Mouse (Mus musculus) hindbrain, embryonic 16.5 days (tissue): ENCODE measurements around the gene Acsl3. TPM values are rescaled to one million over a fixed set of nuclear protein-coding genes. Genes with fewer than 3 reads are reported as not detected.

ENCODE experiments used
- ATAC-seq: fragments of 200-750 bp; cut with Nextera tagmentation; 2 replicates; pipeline ENCODE4 v1.8.0; 2017; ENCODE audit warnings: moderate TSS enrichment, moderate library complexity
- H3K27ac ChIP-seq: fragments of 300-500 bp; sonication (generic); 2 replicates; pipeline ENCODE4 v1.5.1; 2014; ENCODE audit warnings: low read depth, mild to moderate bottlenecking, control low read depth, low read length, moderate library complexity
- H3K27me3 ChIP-seq: fragments of 300-500 bp; sonication (generic); replicated peaks from 2 replicates; pipeline ENCODE4 v1.6.1; 2014; ENCODE audit warnings: low read length; ENCODE audit not compliant: control insufficient read depth, insufficient read depth
- H3K36me3 ChIP-seq: fragments of 300-500 bp; sonication (generic); 2 replicates; pipeline ENCODE4 v1.6.1; 2014; ENCODE audit warnings: mild to moderate bottlenecking, low read length, moderate library complexity, mixed read lengths; ENCODE audit not compliant: control insufficient read depth, insufficient read depth
- H3K4me1 ChIP-seq: fragments of 300-500 bp; sonication (generic); 2 replicates; pipeline ENCODE4 v1.6.1; 2014; ENCODE audit warnings: low read depth, low read length; ENCODE audit not compliant: control insufficient read depth, insufficient read depth
- H3K4me2 ChIP-seq: fragments of 300-500 bp; sonication (generic); 2 replicates; pipeline ENCODE4 v1.6.1; 2014; ENCODE audit warnings: mild to moderate bottlenecking, low read length, control low read depth, moderate library complexity
- H3K4me3 ChIP-seq: fragments of 300-500 bp; sonication (generic); 2 replicates; pipeline ENCODE4 v1.5.1; 2014; ENCODE audit warnings: mild to moderate bottlenecking, low read length, control low read depth, moderate library complexity
- H3K9ac ChIP-seq: fragments of 300-500 bp; sonication (generic); 2 replicates; pipeline ENCODE4 v1.6.1; 2014; ENCODE audit warnings: low read depth, mild to moderate bottlenecking, control low read depth, low read length, moderate library complexity
- H3K9me3 ChIP-seq: fragments of 300-500 bp; sonication (generic); 2 replicates; pipeline ENCODE4 v1.6.1; 2014; ENCODE audit warnings: mild to moderate bottlenecking, low read length, moderate library complexity; ENCODE audit not compliant: control insufficient read depth
- WGBS: fragments of 180-500 bp; shearing (Covaris S2); extraction: QIAGEN DNeasy Blood & Tissue Kit; methylation state at CpG from one replicate; pipeline ENCODE4 v1.1.7; 2014; 5-methylcytosine and 5-hydroxymethylcytosine counted together
- polyA plus RNA-seq: library from polyadenylated mRNA; unstranded; fragments of >200 nt; fragmentation: Nextera tagmentation; extraction: Ambion mirVana; gene quantifications from 2 replicates; pipeline ENCODE4 v1.2.1, GENCODE M21; 2015

Acsl3 gene
- polyA plus RNA-seq, 1 experiment from 2014 or later, result 106 TPM

DNA sequence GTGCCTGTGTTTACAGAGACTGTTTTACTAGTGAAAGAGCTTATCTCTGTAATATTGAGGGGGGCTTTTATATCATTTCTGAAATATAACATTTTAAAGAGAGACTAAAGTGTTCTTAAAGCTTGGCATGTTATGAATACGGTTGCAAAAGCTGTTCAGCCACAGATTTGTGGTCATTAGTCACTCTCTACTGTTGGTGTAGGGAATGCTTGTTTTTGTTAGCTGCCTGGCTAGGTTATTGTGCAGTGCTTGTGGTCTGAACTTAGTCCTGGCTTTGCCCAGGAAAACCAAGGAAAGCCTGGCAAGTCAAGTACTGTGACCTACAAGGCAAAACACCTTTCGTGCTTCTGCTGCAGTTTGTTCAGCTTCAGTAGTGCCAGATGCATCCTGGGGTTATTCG is 44.1 kb downstream of the Acsl3 start:
- Histone ChIP-seq H3K27ac (no peak overlapping the region), H3K4me1 (no peaks in the 10 kb centered on the region), H3K9ac (no peak overlapping the region), H3K36me3 (peaks cover 42% of the 10 kb centered on the region), H3K9me3 (no peaks in the 10 kb centered on the region), H3K4me2 (no peak overlapping the region), H3K4me3 (no peak overlapping the region), H3K27me3 (no peaks in the 10 kb centered on the region)
- ATAC-seq, result no peak
- 93% methylated on average over 3 of the region's 3 CpGs for WGBS

- peaks cover 37% of the 10 kb centered on the region for H3K36me3 ChIP-seq
- H3K4me2 ChIP-seq, result no peak overlapping the region
- H3K9ac ChIP-seq, result no peak overlapping the region
- 90% methylated on average over 14 of the region's 14 CpGs for WGBS
- H3K27me3 ChIP-seq, result no peaks in the 10 kb centered on the region
- ATAC-seq, result no peak
- H3K4me1 ChIP-seq, result no peaks in the 10 kb centered on the region
- H3K27ac ChIP-seq, result no peak overlapping the region
- no peaks in the 10 kb centered on the region for H3K9me3 ChIP-seq
- H3K4me3 ChIP-seq, result no peak overlapping the region
These were observed 44.8 kb downstream of the Acsl3 start for GRCm38 (mm10) chr1:78702282-78702963.

GRCm38 (mm10) chr1:78702964-78703285 is 45.3 kb downstream of the Acsl3 start:
- Histone ChIP-seq H3K4me3 (no peak overlapping the region), H3K4me1 (no peaks in the 10 kb centered on the region), H3K9me3 (no peaks in the 10 kb centered on the region), H3K9ac (no peak overlapping the region), H3K4me2 (no peak overlapping the region), H3K36me3 (peaks cover 37% of the 10 kb centered on the region), H3K27ac (no peak overlapping the region), H3K27me3 (no peaks in the 10 kb centered on the region)
- no peak for ATAC-seq
- WGBS, result 85% methylated on average over 2 of the region's 2 CpGs

DNA sequence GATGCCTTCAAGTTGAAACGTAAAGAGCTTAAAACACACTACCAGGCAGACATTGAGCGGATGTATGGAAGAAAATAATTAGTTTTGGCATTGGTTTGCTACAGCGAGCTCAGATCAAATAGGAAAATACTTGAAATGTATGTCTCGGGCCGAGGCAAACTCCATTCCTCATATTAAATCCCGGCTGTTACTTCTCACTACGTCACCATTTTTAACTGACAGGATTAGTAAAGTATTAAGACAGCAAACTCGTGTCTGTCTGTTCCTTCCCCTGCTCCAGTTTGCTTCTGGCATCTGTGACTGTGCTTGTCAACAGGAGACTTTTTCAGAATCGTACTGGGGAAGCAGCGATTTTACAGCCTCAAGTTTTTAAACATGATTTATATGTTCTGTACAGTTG is 48.7 kb downstream of the Acsl3 start:
- peaks cover 20% of the 10 kb centered on the region for H3K36me3 ChIP-seq
- H3K27me3 ChIP-seq, result no peaks in the 10 kb centered on the region
- 89% methylated on average over 10 of the region's 10 CpGs for WGBS
- H3K27ac ChIP-seq, result no peak overlapping the region
- H3K9ac ChIP-seq, result no peak overlapping the region
- no peak overlapping the region for H3K4me3 ChIP-seq
- no peak for ATAC-seq
- no peak overlapping the region for H3K4me2 ChIP-seq
- no peaks in the 10 kb centered on the region for H3K4me1 ChIP-seq
- no peaks in the 10 kb centered on the region for H3K9me3 ChIP-seq

DNA sequence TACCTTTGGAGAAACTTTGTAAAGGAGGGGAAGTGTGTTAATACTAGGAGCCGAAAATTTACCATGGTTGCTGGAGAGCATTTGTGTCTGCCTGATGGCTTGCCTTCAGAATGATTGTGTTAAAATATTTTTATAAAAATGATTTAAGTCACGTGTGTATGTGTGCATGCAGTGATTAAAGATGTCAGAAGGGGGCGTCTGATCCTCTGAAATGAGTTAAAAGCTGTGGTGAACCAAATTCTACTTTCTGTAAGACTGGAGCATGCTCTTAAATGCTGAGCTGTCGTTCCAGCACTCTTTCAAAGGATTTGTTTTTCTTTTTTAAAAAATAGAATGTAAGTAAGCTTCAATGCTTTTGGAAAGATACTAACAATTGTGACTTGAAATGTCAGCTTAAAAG is 49.7 kb downstream of the Acsl3 start:
- no peak for ATAC-seq
- H3K4me3 ChIP-seq, result no peak overlapping the region
- H3K9ac ChIP-seq, result no peak overlapping the region
- peaks cover 13% of the 10 kb centered on the region for H3K36me3 ChIP-seq
- no peak overlapping the region for H3K4me2 ChIP-seq
- H3K27ac ChIP-seq, result no peak overlapping the region
- 58% methylated on average over 4 of the region's 4 CpGs for WGBS
- H3K4me1 ChIP-seq, result no peaks in the 10 kb centered on the region
- no peaks in the 10 kb centered on the region for H3K27me3 ChIP-seq
- no peaks in the 10 kb centered on the region for H3K9me3 ChIP-seq

- H3K36me3 ChIP-seq, result peaks cover 6% of the 10 kb centered on the region
- no peaks in the 10 kb centered on the region for H3K27me3 ChIP-seq
- H3K4me1 ChIP-seq, result no peaks in the 10 kb centered on the region
- H3K27ac ChIP-seq, result no peak overlapping the region
- H3K4me3 ChIP-seq, result no peak overlapping the region
- H3K9me3 ChIP-seq, result no peaks in the 10 kb centered on the region
- H3K4me2 ChIP-seq, result no peak overlapping the region
- no peak overlapping the region for H3K9ac ChIP-seq
- no peak for ATAC-seq
These were observed 52.4 kb downstream of the Acsl3 start for GRCm38 (mm10) chr1:78710026-78710425.

DNA sequence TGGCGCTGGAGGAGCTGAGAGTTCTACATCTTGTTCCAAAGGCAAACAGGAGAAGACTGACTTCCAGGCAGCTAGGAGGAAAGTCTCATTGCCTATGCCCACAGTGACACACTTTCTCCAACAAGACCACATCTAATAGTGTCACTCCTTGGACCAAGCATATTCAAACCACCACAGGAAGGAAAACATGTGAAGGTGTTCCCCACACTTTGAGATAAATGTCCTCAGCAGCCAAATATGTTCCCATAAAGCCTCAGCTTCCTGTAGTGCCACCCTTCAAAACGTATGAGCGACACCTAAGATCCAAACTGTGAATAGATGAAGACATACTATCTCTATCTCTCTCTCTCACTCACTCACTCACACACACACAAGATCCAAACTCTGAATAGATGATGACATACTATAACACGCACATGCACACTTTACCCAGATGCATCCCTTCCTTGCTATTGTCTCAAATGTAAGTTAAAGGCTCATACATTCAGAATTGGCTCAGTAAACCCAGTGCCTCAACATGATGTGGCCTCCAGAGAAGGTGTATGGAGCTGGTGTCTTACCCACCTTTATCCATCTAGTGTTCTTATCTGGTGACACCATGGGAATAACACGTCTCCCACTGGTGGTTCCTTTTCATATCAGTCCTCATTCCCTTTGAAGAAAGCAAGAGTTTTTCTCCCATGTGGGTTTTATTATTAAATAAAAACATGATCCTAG is 53.1 kb downstream of the Acsl3 start:
- no peaks in the 10 kb centered on the region for H3K9me3 ChIP-seq
- H3K27ac ChIP-seq, result no peak overlapping the region
- 92% methylated on average over 5 of the region's 5 CpGs for WGBS
- H3K4me1 ChIP-seq, result no peaks in the 10 kb centered on the region
- ATAC-seq, result no peak
- H3K9ac ChIP-seq, result no peak overlapping the region
- H3K4me3 ChIP-seq, result no peak overlapping the region
- no peaks in the 10 kb centered on the region for H3K27me3 ChIP-seq
- peaks cover 2% of the 10 kb centered on the region; the same call in 1 of the 2 replicates for H3K36me3 ChIP-seq
- no peak overlapping the region for H3K4me2 ChIP-seq

DNA sequence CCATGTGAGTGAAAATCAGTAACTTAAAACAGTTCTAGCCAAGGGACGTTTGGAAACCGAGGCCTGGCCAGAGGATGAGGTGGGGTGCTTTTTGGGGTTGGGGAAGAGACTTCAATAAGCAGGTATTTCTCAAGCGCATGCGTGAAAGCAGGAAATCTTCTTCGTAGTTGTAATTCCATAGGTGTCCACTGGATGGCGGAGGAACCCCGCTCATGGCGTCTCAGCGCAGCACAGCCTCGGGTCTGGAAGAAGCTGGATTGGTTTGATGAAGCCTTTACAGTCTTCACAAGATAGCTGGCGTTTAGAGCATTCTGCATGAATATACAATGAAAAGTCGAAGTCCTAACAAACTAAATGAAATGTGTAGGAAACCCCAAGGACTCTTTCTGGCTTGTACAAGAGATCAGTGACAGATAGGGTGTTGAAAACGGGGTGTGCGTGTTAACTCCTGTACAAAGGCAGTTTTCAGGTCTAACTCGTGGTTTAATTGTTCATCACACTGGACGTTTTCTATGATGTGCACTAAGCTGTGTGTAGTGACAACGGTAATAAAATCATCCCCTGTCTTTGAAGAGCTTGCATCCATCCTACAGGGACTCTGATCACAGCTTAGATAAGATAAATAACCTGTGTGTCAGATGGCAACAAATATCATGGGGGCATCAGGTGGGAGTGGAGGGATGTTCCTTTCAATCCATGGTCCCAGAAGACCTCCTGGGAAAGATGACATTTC is 67.0 kb downstream of the Acsl3 start:
- Histone ChIP-seq H3K27ac (peak overlapping the region; percentile 39; the same call in 1 of the 2 replicates), H3K4me1 (peaks cover 11% of the 10 kb centered on the region), H3K9me3 (no peaks in the 10 kb centered on the region), H3K4me2 (peak overlapping the region; percentile 16), H3K27me3 (no peaks in the 10 kb centered on the region), H3K36me3 (no peaks in the 10 kb centered on the region), H3K9ac (peak overlapping the region; percentile 31; the same call in 1 of the 2 replicates), H3K4me3 (no peak overlapping the region)
- peak; percentile 90 for ATAC-seq
- WGBS, result 14% methylated on average over 17 of the region's 17 CpGs

DNA sequence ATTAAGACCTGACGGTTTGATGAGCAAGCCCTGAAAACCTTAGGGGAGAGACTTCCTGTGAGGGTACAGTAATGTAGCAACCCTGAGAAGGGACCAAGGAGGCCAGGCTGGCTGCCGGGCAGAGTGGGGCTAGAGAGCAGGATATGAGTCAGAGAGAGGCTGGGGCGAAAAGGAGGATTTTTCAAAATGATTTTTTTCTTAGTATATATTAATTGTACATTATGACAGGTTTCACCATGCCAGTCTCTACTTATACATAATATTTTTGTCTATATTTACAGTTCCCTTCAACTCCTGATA is 67.5 kb downstream of the Acsl3 start:
- H3K9me3 ChIP-seq, result no peaks in the 10 kb centered on the region
- ATAC-seq, result peak; percentile 22; the same call in 1 of the 2 replicates
- no peak overlapping the region for H3K4me3 ChIP-seq
- peak overlapping the region; percentile 31; the same call in 1 of the 2 replicates for H3K9ac ChIP-seq
- H3K36me3 ChIP-seq, result no peaks in the 10 kb centered on the region
- no peak overlapping the region for H3K4me2 ChIP-seq
- peaks cover 11% of the 10 kb centered on the region for H3K4me1 ChIP-seq
- H3K27me3 ChIP-seq, result no peaks in the 10 kb centered on the region
- no peak overlapping the region for H3K27ac ChIP-seq
- 47% methylated on average over 3 of the region's 3 CpGs for whole genome bisulfite sequencing
